Mouse (Mus musculus) T-helper 2 cell (primary cell): ENCODE data around the gene Ubald2.
"Not testable (repeated sequence)": the region's sequence is repeated elsewhere in the genome, so short reads cannot be mapped to it uniquely, and the experiment has no call there.

Experiments
- in situ Hi-C: fragments of 300-600 bp; cut with MboI, MseI; formaldehyde crosslinking; loops from one replicate; pipeline ENCODE4 v1.15.1; 2025; ENCODE audit warnings: high pct_unique_total_duplicates

The Ubald2 gene

DNA sequence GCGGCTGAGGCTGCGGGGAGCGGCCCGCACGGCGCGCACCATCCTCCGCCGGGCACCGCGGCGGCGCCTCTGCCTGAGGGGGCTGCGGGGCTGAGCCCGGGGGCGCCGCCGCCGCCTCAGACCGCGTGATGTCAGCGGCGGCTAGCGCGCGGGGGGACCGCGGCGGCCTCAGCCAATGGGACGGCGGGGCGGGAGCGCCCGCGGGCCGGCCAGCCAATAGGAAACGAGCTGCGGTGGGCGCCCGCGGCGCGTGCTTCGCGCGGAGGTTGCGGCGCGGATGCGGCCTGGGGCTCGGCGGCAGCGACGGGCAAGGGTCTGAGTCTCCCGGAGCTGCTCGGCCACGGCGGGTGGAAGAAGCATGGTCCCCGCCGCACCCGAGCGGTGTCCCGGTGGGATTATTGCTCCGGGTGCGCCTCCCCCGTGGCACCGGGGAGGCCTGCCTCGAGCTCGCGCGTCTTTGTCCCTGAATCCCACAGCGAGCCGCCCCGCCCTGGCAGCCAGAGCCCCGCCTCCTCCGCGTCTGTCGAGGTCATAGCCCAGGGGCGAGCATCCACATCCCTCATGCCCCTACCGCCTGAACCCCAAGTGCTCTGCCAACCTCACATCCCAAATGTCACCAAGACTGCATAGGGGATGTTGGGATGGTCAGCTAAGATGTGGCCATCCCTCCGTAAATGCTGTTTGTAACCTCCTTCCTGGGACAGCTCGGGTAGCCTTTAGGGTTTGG is 20.8 kb upstream of the Ubald2 start, which contains the start of gene Rnf157:
TSS of gene Rnf157 (minus strand) at position 129 of the 727 bp plus-strand sequence.
- in situ Hi-C loops, result loop anchor here (25.0 kb wide), 3 partner anchors 776 to 1824 kb away; partner anchors contain the start of genes Armc7, Cyth1, Nt5c and Slc25a19

DNA sequence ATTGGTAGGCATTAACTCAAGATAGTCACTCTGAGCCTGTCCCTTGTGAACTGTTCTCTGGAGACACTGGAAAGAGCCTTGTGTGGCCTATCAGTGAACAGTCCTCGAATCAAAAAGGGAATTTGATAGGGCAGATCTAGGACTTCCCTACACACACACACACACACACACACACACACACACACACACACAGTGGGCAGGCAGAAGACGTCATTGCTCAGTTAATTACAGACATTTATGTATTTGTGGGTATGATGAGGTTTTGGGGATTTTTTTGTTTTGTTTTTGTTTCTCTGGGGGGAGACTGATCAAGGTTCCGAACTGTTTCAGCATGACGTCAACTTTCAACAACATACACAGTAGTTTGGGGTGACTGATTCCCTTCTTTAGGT is 20.3 kb upstream of the Ubald2 start:
- in situ Hi-C loops, result loop anchor here (25.0 kb wide), 3 partner anchors 776 to 1824 kb away; partner anchors contain the start of genes Armc7, Cyth1, Nt5c and Slc25a19

DNA sequence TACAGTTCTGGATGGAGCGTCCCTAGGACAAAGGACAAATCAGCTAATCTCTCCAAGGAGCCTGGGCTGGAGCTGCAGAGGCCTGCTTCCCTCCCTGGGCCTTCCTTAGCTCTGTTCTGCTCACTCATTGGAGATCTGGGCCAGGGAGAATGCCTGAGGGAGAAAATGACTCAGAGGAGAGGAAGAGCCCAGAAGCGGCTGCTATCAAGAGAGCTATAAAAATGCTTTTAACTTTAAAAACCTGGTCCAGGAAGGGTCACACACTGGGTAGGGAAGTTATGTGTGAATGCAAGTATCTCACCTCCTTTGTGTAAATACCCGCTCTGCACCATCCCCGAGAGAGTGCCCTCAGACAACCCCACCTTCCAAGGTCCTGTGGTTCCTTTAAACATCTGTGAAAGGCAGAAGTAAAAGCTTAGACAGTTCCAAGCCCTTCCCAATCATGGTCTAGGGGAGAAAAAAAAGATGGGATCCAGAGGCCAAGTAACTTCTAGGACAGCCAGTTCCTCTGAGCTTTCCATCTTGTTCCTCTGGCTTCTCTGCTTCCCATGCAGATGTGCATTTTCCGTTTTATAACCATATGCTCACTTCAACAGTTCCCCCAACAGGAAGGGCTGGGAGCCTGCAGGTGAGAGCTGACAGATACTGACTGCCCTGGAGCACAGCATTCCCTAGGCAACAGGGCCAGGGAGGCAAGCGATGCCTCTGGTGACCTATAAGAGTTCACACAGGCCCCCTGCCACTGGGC is 17.5 kb upstream of the Ubald2 start:
- in situ Hi-C loops, result loop anchor here (25.0 kb wide), 3 partner anchors 779 to 1821 kb away; partner anchors contain the start of genes Armc7, Cyth1, Nt5c and Slc25a19

DNA sequence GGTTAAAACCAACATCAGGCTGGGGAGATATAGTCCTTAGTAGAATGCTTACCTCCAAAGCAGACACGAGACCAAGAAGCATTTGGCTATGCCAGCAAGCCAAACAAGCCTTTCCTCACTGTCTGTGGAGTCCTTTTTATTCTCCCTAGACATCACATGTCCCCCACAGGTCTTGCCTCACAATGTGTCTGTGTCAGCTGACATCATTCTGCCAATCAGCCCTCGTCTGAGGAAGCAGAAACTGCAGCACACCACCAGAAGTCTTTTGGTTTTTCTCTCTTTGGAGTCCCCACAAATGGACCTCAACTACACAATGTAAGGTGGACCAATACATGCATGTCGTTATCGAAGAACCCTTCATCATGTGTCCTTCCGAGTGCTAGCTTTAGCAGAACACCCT is 16.8 kb upstream of the Ubald2 start:
- in situ Hi-C loops, result loop anchor here (25.0 kb wide), 3 partner anchors 780 to 1820 kb away; partner anchors contain the start of genes Armc7, Cyth1, Nt5c and Slc25a19

DNA sequence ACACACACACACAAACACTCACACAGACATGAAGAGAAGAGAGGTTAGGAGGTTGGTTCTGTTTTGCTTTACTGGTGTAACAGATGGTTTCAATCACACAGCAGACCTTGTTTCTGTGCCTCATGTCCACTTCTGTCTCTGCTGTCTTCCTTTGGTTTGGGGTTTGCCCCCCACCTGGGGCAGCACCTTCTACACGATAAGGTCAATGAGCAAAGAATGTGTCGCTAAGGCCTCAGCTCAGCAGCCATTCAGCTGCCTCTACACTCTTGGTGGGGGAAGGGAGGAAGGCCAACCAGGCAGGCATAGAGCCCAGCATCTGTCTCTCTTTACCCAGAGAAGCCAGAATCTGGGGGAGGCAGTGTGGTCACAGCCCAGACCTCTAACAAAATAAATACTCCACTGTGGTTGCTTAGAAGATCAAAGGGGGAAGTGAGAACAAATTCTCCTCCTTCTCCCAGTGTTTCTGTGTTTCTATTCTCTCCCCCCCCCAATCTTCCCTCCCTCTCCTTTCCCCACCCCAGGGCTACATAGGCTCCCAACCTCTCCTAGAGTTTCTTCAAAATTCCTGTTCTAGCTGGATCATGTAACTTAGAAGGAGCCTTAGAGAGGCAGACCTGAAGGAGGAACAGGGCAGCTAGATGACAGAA is 15.6 kb upstream of the Ubald2 start:
- in situ Hi-C loops, result loop anchor here (25.0 kb wide), 3 partner anchors 781 to 1819 kb away; partner anchors contain the start of genes Armc7, Cyth1, Nt5c and Slc25a19

DNA sequence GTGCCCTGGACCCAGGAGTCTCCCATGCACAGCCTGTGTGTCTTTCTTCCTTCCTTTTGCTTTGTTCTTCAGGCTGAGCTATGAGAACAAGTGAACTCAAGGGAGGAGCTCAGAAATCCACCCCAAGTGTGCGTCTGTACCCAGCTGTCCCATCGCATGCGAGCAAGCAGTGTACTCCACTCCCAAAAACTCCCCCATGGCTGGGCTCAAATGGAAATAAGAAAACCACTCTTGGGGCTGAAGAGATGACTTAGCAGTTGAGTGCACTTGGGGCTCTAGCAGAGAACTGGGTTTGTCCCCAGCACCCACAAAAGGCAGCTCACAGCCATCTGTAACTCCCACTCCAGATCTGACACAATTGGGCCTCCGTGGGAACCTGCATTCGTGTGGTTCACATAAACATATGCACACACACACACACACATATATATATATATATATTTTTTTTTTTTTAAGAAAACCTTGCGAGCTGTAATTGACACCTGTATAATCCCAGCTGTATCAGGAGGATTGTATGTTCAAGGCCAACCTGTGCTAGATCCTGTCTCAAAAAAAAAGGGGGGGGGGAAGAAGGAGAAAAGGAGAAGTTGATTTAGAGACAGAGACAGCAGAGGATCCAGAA is 14.9 kb upstream of the Ubald2 start:
- in situ Hi-C loops, result loop anchor here (25.0 kb wide), 3 partner anchors 782 to 1818 kb away; partner anchors contain the start of genes Armc7, Cyth1, Nt5c and Slc25a19

DNA sequence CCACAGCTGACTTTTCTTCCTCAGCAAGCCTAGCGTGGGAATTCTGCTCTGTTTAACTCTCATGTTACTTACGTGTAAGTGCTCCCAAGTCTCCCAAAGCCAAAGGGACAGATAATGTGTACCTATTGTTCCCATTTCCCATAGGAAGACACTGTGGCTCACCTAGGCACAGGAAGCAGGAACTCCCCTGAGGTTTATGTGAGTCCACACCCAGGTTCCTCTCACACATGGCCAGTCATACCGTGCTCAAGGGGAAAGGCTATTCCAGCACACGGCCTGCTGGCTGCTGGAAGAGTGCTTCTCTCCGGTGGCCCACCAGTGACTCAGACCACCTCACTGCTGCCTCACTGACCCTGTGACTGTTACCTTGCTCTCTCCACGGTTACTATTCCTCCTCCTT is 12.8 kb upstream of the Ubald2 start:
- in situ Hi-C loops, result loop anchor here (25.0 kb wide), 3 partner anchors 784 to 1816 kb away; partner anchors contain the start of genes Armc7, Cyth1, Nt5c and Slc25a19

DNA sequence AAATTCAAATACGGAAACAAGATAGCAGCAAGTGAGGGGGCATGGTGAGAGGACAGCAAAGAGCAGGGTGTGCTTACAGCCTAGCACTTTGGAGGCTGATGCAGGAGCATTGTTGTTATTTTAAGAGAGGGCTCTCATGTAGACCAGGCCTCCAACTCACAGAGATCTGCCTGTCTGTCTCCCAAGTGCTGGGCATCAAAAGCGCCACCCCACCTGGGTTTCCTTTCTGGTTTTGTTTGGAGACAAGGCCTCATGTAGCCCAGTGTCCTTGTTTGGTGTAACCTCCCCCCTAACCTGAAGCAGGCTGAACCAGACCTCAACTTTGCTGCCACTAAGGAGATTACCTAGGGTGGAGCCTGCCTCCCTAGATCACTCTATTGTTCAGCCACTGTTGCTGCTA is 11.3 kb upstream of the Ubald2 start:
- in situ Hi-C loops, result loop anchor here (25.0 kb wide), 3 partner anchors 785 to 1815 kb away; partner anchors contain the start of genes Armc7, Cyth1, Nt5c and Slc25a19

DNA sequence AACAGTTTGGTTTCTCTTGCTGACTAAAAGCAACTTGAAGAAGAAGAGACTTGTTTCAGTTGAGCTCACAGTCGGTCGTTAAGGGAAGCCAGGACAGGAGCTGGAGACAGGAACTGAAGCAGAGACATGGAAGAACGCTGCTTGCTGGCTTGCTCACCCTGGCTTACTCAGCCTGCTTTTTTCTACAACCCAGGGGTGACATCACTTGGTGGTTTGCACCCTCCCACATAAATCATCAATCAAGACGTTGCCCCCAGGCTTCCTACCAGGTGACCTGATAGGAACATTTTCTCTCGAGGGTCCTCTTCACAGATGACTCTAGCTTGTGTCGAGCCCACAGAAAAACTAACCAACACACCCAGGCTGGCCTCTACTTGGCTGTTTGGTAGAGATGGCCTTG is 10.7 kb upstream of the Ubald2 start:
- in situ Hi-C loops, result loop anchor here (25.0 kb wide), 3 partner anchors 786 to 1814 kb away; partner anchors contain the start of genes Armc7, Cyth1, Nt5c and Slc25a19

DNA sequence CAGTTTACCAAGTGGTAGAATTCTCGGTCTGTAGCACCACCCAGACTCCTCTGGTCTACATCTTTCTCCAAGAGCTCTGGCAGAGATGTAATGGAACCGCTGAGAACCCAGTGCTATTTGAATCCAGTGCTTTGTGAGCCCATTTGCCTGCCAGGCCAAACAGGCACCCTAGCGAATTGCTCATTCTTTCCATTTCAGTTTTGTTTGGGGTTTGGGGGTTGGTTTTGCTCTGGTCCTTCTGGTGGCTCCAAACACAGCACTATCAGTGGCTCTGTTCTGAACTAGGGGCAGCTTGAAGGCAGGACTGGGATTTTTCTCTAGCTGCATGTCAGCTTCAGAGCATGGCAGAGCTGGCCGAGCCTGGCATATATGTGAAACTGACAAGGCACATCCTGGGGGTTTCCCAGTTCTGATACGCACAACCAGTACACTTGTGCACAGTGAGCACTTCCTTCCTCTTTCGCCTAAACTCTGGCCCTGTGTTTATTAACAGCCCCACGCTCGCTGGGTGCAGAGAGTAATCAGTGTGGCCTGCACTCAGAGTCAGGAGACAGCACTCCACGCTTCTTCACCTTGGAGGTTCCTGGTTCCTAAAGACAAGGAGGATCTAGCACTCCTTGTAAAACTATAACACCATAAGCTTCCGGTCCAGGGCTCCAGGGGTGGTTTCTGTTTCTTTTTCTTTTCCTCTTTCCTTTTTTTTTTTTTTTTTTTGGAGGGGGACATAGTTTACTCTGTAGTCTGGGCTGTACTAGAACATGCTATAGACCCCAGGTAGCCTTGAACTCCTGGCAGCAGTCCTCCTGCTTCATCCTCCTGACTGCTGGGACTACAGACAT is 9.9 kb upstream of the Ubald2 start:
- in situ Hi-C loops, result loop anchor here (25.0 kb wide), 3 partner anchors 787 to 1813 kb away; partner anchors contain the start of genes Armc7, Cyth1, Nt5c and Slc25a19

DNA sequence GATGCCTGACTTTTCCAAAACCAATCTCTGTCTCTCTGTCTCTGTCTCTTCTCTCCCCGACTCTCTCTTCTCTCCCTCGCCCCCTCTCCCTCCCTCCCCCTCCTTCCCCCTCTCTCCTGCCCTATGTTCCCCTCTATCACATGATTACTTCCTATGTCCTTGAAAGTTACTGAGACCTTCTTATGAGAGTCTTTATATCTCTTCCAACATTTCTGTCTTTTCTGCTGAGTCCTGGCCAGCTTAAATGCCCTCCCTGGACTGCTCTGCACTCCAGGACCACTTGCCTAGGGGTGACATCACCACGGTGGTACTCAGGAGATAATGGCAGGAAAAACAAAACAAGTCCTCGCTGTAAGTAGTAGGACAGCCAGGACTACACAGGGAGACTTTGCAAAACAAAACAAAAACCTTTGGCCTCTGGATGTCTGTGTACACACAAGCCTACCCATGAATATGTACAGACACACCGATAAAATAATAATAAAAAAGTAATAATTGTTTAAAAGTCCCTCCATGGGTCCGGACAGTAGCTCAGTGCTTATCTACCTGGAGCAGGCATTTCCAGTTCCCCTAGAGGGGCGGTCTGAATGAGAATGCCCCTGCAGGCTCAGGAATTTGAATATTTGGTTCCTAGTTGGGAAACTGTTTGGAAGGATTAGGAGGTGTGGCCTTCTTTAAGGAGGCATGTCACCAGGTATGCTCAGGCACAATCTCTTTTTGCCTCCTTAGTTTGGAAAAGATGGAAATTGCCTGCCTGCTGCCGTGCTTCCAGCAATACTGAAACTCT is 9.1 kb upstream of the Ubald2 start:
- in situ Hi-C loops, result loop anchor here (25.0 kb wide), 3 partner anchors 788 to 1812 kb away; partner anchors contain the start of genes Armc7, Cyth1, Nt5c and Slc25a19

DNA sequence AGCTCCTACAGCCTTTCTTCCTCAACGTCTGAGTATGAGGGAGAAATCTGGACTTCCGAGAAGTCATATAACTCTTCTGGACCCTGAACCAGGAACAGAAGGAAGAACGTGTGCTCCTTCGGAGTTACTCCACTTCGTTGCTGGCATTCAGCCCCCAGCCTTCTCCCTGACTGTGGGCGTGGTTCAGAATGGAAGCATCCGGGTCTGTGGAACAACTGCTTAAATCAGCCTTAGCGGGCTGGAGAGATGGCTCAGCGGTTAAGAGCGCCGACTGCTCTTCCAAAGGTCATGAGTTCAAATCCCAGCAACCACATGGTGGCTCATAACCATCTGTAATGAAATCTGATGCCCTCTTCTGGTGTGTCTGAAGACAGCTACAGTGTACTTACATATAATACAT is 7.6 kb upstream of the Ubald2 start:
- in situ Hi-C loops, result not testable (repeated sequence)

DNA sequence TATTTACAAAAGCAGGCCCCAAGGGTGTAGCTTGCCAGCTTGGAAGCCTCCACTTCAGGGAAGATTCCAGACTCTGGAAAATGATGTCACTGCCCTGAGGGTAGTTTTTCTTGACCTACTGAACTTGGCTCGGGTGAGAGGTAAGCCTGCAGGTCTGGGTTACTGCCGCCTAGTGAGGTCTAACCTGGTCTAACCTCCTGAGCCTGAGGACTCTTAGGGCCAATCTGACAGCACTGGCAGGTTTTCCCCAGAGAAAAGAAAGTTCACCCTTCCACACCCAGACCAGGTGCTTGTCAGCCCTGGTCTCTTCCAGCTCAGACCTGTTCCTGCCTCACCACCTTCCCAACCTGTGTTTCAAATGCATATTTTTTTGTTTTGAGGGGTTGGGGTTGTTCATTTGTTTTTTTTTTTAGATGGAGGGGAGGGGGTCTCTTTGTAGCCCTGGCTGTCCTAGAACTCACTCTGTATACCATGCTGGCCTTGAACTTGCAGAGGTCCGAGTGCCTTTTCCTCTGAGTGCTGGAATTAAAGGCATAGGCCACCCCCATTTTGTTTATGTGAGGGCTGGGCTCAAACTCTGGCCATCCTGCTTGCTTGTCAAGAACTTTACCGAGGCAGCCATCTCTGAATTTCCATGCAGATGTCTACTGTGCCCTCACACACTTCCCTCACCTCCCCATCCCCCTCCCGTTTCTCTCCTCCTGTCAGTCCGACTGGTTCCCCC is 6.9 kb upstream of the Ubald2 start:
- in situ Hi-C loops, result no loop called here

DNA sequence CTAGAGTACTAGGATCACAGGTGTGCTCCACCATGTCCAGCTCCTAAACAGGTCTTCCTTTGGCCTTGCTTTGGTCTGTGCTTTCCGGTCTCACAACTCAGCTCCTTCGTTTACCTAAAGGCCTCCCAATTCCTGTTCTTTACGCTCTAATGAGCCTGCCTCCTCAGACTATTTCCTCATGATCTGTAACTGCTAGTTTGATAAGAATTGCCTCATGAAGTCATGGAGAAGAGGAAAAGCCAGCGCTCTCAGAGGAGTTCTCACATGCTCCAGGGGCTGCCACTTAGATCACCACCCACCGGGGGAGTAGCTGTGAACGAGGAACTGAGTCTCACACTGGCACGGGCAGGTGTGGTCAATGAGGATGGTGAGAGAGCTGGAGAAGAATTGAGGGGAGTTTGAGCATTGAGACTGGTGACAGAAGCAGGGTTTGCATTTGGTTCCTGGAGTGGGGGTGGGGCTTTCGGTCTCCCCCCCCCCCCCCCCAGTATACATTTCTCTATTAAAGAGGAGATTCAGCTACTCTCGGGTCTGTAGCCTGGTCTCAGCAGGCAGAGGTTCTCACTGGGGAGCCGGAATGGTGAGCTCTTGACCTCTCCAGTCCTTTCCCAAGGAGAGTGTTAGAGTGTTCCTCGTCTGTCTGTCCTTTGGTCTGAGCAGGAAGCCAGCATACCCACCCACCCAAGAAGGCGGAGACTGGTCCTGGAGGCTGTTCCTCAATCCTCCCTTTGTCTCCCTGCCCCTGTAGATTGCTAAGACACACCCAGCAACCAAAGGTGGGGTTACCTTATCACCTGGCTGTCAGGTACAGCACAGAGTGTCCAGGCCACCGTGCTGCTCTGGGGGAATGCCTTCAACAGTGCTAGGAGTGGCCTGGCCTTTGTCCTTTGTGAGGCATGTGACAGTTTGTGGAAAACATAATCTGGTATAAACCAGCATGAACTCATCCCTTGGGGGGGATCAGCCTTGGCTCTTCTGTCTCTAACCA is 4.7 kb upstream of the Ubald2 start:
- in situ Hi-C loops, result no loop called here

DNA sequence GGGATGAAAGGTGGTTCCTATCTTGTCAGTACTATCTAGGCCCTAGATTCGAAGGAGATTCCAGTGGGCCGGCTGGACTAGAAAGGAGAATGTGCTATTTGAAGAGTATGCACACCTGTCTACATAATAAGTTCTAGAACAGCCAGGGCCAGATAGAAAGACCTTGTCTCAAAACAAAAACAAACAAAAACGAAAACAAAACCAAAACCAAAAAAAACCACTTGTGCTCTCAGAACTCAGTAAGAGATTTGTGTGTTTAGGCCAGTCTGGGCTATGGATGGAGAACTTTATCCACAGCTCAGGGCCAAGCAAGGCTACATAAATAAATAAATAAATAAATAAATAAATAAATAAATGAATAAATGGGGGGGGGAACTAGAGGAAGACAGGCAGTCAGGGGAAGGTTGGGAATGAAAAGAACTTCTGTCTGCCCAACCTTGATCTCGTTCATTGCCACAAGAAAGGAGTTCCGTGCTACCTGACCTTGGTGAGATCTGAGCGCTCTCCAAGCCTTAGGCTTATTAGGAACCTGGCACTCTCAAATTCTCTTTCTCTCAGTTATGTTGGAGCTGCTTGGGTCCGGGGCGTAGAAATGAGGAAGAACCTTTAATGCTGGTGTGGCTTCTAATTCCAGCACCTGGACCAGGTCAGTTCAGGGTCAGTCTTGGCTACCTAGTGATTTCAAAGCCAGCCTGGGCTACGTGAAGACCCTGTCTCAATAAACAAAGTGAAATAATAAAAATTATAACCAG is 3.9 kb upstream of the Ubald2 start:
- in situ Hi-C loops, result loop anchor here (10.0 kb wide), 1 partner anchor 55 kb away; no protein-coding TSS in a partner anchor

DNA sequence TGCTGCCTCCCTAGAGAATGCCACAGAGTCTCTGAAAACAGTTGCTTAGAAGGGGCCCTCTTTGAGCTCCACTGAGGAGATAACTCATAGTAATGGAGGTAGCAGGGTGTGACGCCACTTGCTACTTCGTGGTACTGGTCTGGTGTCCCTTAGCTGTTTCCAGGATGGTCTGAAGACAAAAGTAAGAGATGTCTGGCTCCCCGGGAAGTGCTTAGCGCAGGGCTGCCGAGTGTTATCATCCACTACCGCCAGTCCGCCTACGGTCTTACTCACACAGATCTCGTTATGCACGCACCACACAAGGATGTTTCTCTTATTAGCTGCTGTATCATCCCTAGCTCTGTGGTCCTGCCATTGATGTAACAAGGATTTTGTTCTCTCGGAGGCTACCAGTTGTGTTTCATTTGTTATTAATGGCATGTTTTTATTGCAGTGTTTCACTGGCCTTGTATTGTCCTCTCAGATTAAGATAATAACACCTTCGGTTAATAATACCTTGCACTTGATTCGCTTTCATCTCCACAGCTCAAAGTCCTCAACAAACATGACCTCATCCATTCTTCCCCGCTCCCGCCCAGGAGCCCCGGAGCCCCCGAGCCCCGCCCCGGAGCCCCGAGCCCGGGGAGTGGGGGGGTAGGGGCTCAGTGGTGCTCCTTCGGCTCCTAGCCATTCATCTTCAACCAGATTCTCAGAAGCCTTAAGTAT is 3.0 kb upstream of the Ubald2 start:
- in situ Hi-C loops, result loop anchor here (10.0 kb wide), 1 partner anchor 56 kb away; no protein-coding TSS in a partner anchor
